Mouse (Mus musculus) 3134 (cell line): Measurements from ENCODE around the gene Ntn4.
"Not testable (repeated sequence)": the region's sequence is repeated elsewhere in the genome, so short reads cannot be mapped to it uniquely, and the experiment has no call there.

Source experiments
- DNase-seq: peaks from one replicate; pipeline ENCODE4 v3.0.0-alpha.2; 2011; ENCODE audit warnings: low spot score; ENCODE audit not compliant: insufficient read length; ENCODE audit errors: extremely low read depth

The Ntn4 gene

GRCm38 (mm10) chr10:93682185-93682747 lies 41.8 kb downstream of the Ntn4 start:
- no peak for DNase-seq

GRCm38 (mm10) chr10:93683185-93683584 lies 42.7 kb downstream of the Ntn4 start:
- DNase-seq: no peak

- DNase-seq: no peak
Observed at GRCm38 (mm10) chr10:93683896-93684295, 43.4 kb downstream of the Ntn4 start.

- not testable (repeated sequence) for DNase-seq
Observed at GRCm38 (mm10) chr10:93685416-93685815, 44.9 kb downstream of the Ntn4 start.

GRCm38 (mm10) chr10:93686579-93686978 lies 46.1 kb downstream of the Ntn4 start:
- no peak for DNase-seq

DNA sequence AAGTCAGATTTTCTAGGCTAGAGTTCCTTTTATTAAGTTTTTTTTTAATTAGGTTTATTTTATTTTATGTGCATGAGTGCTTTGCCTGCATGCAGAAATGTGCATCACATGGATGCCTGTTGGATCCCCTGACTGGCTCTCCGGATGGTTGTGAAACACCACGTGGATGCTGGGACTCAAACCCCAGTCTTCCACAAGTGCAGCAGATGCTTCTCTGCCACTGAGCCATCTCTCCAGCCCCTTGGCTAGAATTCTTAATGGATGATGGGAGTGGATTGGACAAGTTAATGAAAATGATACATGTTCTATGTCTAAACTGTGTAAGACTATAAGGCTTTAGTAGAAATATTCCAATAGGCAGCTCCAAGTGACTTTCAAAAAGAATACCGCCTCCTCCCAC lies 47.3 kb downstream of the Ntn4 start:
- no peak for DNase-seq

GRCm38 (mm10) chr10:93688306-93689171 lies 48.1 kb downstream of the Ntn4 start:
- DNase-seq: no peak

DNA sequence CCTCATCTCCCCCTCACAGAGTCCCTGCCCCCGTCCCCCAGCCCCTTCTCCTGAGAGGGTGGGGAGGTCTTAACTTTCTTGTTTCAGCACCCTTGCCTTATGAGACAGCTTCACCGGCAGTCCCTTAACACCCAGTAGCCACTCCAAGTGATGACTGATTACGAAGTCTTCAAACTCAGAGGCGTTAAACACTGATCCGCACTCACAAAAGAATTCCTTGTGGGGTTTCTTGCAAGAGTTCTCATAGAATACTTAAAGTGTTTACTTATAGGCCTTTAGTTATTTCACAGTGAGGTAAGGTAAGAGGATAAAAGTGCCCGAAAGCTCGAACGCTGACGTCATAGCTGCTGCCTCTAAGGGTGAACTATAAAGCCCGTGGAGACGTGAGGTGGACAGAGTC lies 50.9 kb downstream of the Ntn4 start:
- no peak for DNase-seq

GRCm38 (mm10) chr10:93695043-93695791 lies 54.7 kb downstream of the Ntn4 start:
- no peak for DNase-seq

- DNase-seq: no peak
Observed at GRCm38 (mm10) chr10:93696001-93696400, 55.5 kb downstream of the Ntn4 start.

- DNase-seq: no peak
Observed at GRCm38 (mm10) chr10:93697866-93698483, 57.5 kb downstream of the Ntn4 start.

DNA sequence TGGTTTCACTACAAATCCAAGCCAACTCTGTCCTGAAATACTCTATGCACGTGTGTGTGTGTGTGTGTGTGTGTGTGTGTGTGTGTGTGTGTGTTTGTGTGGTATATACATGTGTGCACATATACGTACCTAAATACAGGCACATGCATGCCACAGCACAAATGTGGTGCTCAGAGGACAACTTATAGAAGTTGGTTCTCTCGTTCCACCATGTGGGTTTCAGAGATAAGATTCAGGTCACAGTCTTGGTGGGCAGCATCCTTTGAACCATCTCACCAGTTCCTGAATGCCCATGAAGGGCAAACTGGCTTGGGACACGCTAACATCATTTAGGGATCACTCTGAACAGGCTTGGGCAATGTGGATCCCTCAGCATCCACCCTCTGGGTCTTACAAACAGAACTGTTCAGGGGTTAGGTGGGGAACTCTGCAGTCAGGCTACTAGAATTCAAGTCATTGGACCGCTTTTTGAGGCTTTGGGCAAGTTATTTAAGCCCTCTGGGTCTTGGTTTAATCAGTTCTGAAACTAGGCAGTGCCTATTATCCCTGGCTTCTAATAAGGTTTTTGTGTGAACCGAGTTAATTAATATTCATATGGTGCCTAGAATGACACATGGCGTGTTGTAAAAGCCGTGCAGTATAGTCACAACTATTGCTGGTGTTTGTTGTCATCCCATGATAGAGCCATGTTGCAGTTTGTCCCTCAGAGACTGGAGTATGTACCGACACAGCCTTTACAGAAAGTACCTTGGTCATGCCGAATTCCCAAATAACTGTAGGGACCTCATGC lies 59.4 kb downstream of the Ntn4 start:
- DNase-seq: no peak

GRCm38 (mm10) chr10:93700589-93701363 lies 60.3 kb downstream of the Ntn4 start:
- no peak for DNase-seq

DNA sequence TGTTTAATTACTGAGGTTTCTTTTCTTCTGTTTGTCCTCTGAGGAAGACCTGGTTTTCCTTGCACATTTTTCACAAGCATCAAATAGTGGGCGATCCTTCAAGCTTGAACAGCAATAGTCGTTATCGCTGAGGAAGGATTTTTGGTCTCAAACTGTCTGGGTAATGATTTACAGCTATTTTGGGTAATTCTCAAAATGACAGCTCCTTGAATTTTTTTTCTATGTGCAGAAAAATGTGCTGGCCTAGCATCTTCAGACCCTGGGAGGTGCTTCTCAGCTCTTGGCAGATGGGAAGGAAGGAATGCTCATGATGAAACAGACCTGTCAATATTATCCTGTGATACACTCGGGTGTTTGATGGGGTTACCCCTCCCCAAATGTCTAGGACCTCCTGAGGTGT lies 63.5 kb downstream of the Ntn4 start:
- DNase-seq: no peak

GRCm38 (mm10) chr10:93707149-93708075 lies 66.9 kb downstream of the Ntn4 start:
- no peak for DNase-seq

DNA sequence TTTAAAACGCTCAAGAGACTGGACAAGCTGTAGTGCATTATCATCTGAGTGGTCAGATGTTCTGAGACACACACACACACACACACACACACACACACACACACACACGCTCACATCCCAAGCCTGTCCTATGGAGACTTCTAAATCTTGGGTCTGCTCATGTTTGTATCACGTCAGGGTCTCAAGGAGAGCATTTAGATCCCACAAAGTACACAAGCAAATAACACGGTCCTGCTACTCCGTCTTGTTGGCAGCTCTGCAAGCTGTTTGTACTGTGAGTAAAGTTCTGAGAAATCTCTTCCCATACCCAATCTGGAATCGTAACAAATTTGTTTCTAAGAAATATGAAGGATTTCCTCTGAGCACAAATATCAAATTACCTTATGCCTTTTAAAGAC lies 67.6 kb downstream of the Ntn4 start:
- no peak for DNase-seq

- no peak for DNase-seq
Observed at GRCm38 (mm10) chr10:93708515-93708914, 68.0 kb downstream of the Ntn4 start.

- DNase-seq: no peak
Observed at GRCm38 (mm10) chr10:93709536-93709935, 69.1 kb downstream of the Ntn4 start.
